Mouse (Mus musculus): Measurements from ENCODE around the gene Myh3.

Myh3 gene

GRCm38 (mm10) chr11:67144559-67145265, 66.6 kb downstream of the Myh3 start:
- no peak for DNase-seq (ENCODE audit: low read depth)

GRCm38 (mm10) chr11:67145482-67146408, 67.6 kb downstream of the Myh3 start:
- no peak for DNase-seq (ENCODE audit: low read depth)

GRCm38 (mm10) chr11:67146409-67147282, 68.5 kb downstream of the Myh3 start:
- DNase-seq (ENCODE audit: low read depth), result no peak

- DNase-seq (ENCODE audit: low read depth), result no peak
These were observed 69.3 kb downstream of the Myh3 start for GRCm38 (mm10) chr11:67147283-67147921.

GRCm38 (mm10) chr11:67148286-67149012, 70.3 kb downstream of the Myh3 start:
- no peak for DNase-seq (ENCODE audit: low read depth)

- no peak for DNase-seq (ENCODE audit: low read depth)
These were observed 72.1 kb downstream of the Myh3 start for GRCm38 (mm10) chr11:67150237-67150636.

- DNase-seq (ENCODE audit: low read depth), result no peak
These were observed 73.1 kb downstream of the Myh3 start for GRCm38 (mm10) chr11:67151159-67151558.

Measured in 416B (cell line).